Mouse (Mus musculus): ENCODE results near the gene Prss42.

Prss42 gene

GRCm38 (mm10) chr9:110797866-110798265 lies at the start of gene Prss42:
TSS of gene Prss42 (plus strand) at chr9:110798166.
- DNase-seq (ENCODE audit: low spot score), result no peak

- no peak for DNase-seq (ENCODE audit: low spot score)
These were observed 49.5 kb upstream of the Prss42 start for GRCm38 (mm10) chr9:110748451-110748850.

GRCm38 (mm10) chr9:110750404-110751187 lies 47.4 kb upstream of the Prss42 start:
- DNase-seq (ENCODE audit: low spot score), result no peak

- no peak for DNase-seq (ENCODE audit: low spot score)
These were observed 46.6 kb upstream of the Prss42 start for GRCm38 (mm10) chr9:110751412-110751811.

- DNase-seq (ENCODE audit: low spot score), result no peak
These were observed 45.0 kb upstream of the Prss42 start for GRCm38 (mm10) chr9:110752917-110753435.

- no peak for DNase-seq (ENCODE audit: low spot score)
These were observed 44.2 kb upstream of the Prss42 start for GRCm38 (mm10) chr9:110753773-110754172.

- no peak for DNase-seq (ENCODE audit: low spot score)
These were observed 40.1 kb upstream of the Prss42 start for GRCm38 (mm10) chr9:110757816-110758215.

- no peak for DNase-seq (ENCODE audit: low spot score)
These were observed 39.4 kb upstream of the Prss42 start for GRCm38 (mm10) chr9:110758605-110759004.

GRCm38 (mm10) chr9:110759265-110759664 lies 38.7 kb upstream of the Prss42 start:
- DNase-seq (ENCODE audit: low spot score), result no peak

- no peak for DNase-seq (ENCODE audit: low spot score)
These were observed 37.1 kb upstream of the Prss42 start for GRCm38 (mm10) chr9:110760886-110761285.

- DNase-seq (ENCODE audit: low spot score), result no peak
These were observed 35.2 kb upstream of the Prss42 start for GRCm38 (mm10) chr9:110762763-110763162.

GRCm38 (mm10) chr9:110763405-110763804 lies 34.6 kb upstream of the Prss42 start:
- DNase-seq (ENCODE audit: low spot score), result no peak

GRCm38 (mm10) chr9:110772336-110772735 lies 25.6 kb upstream of the Prss42 start:
- DNase-seq (ENCODE audit: low spot score), result no peak

- DNase-seq (ENCODE audit: low spot score), result no peak
These were observed 23.3 kb upstream of the Prss42 start for GRCm38 (mm10) chr9:110774403-110775268.

- DNase-seq (ENCODE audit: low spot score), result no peak
These were observed 22.5 kb upstream of the Prss42 start for GRCm38 (mm10) chr9:110775269-110776022.

- DNase-seq (ENCODE audit: low spot score), result no peak
These were observed 19.9 kb upstream of the Prss42 start for GRCm38 (mm10) chr9:110778100-110778499.

GRCm38 (mm10) chr9:110778559-110778958 lies 19.4 kb upstream of the Prss42 start:
- DNase-seq (ENCODE audit: low spot score), result no peak

- DNase-seq (ENCODE audit: low spot score), result no peak
These were observed 18.6 kb upstream of the Prss42 start for GRCm38 (mm10) chr9:110779242-110779913.

GRCm38 (mm10) chr9:110781256-110781721 lies 16.7 kb upstream of the Prss42 start:
- DNase-seq (ENCODE audit: low spot score), result peak; percentile 79

- DNase-seq (ENCODE audit: low spot score), result peak; percentile 53
These were observed 16.2 kb upstream of the Prss42 start for GRCm38 (mm10) chr9:110781731-110782130.

- DNase-seq (ENCODE audit: low spot score), result no peak
These were observed 14.4 kb upstream of the Prss42 start for GRCm38 (mm10) chr9:110783611-110784010.
